Mouse (Mus musculus) heart, adult 2 months (tissue): ENCODE data around the gene Eif4e2.

ENCODE experiments used
- CTCF ChIP-seq: fragments of 200-600 bp; IDR thresholded peaks from 2 replicates; pipeline ENCODE4 v1.8.1; 2022; ENCODE audit warnings: antibody characterized with exemption, mild to moderate bottlenecking, moderate library complexity
- POLR2A ChIP-seq: fragments of 200-500 bp; IDR thresholded peaks from 2 replicates; pipeline ENCODE4 v1.6.1; 2011; ENCODE audit warnings: mild to moderate bottlenecking, low read depth, low read length, control low read depth; ENCODE audit not compliant: insufficient read depth

- TF ChIP-seq CTCF (no peak), POLR2A (no peak)
Observed at GRCm38 (mm10) chr1:87172316-87172715, 41.4 kb upstream of the Eif4e2 start.
